Mouse (Mus musculus) left cerebral cortex, adult 2 months (tissue): Measurements from ENCODE around the gene Smox. TPM values are rescaled to one million over a fixed set of nuclear protein-coding genes. Genes with fewer than 3 reads are reported as not detected.

Experiments
- DNase-seq, 2 experiments: peaks; one replicate each; pipeline ENCODE4 v3.0.0; 2021 to 2022; ENCODE audit warnings: low spot score in 2 of 2, mixed read lengths in 1 of 2; ENCODE audit errors: extremely low spot score in 1 of 2
- H3K27ac ChIP-seq: fragments of 200-600 bp; 2 replicates; pipeline ENCODE4 v1.8.1; 2022
- H3K4me3 ChIP-seq: fragments of 200-600 bp; 2 replicates; pipeline ENCODE4 v1.8.1; 2022
- CTCF ChIP-seq: fragments of 200-600 bp; IDR thresholded peaks from 2 replicates; pipeline ENCODE4 v1.8.1; 2022; ENCODE audit warnings: antibody characterized with exemption, mild to moderate bottlenecking, moderate library complexity
- intact Hi-C: fragments of 180-260 bp; cut with DNase I; formaldehyde crosslinking; loops from one replicate; pipeline ENCODE4 v1.15.1; 2025
- total RNA-seq, 2 experiments: library from RNA; stranded (reverse); gene quantifications; 2 replicates each; pipeline ENCODE4 v1.2.3; 2021

Smox gene
- total RNA-seq, 2 experiments from 2014 or later, result 68.9 to 80.3 TPM

- DNase-seq, result no peak
- H3K4me3 ChIP-seq, result peak within 1 kb of the TSS; percentile 58
- no peak for TF ChIP-seq CTCF
- peak within 1 kb of the TSS; percentile 91 for H3K27ac ChIP-seq
- intact Hi-C loops, result loop anchor here (1.0 to 2.0 kb wide), 4 partner anchors 103 to 250 kb away; no protein-coding TSS in a partner anchor
These were observed 70.7 kb downstream of the Smox start, which contains the start of gene Adra1d for GRCm38 (mm10) chr2:131561891-131562585. TSS of gene Adra1d (minus strand) at chr2:131562283.

GRCm38 (mm10) chr2:131562586-131563122 is 71.4 kb downstream of the Smox start:
- intact Hi-C loops, result loop anchor here (1.0 to 2.0 kb wide), 4 partner anchors 102 to 250 kb away; no protein-coding TSS in a partner anchor
- DNase-seq, result peak; percentile 68 to 73
- Histone ChIP-seq H3K4me3 (peak overlapping the region; percentile 58), H3K27ac (peak overlapping the region; percentile 91)
- peak; percentile 79 for TF ChIP-seq CTCF

Other genes with a start within 250 kb of the Smox start
- 10 to 100 TPM; 62.8 to 74.0 TPM for gene Pank2, start 229.0 kb upstream of the Smox start, total RNA-seq
- gene Rnf24, start 138.6 kb upstream of the Smox start, total RNA-seq, result 10 to 100 TPM; 39.8 to 41.4 TPM
- 10 to 100 TPM; 64.3 to 65.7 TPM for gene Adra1d, start 70.8 kb downstream of the Smox start, total RNA-seq